Mouse (Mus musculus): ENCODE results near the gene Dusp1. TPM values are rescaled to one million over a fixed set of nuclear protein-coding genes. Genes with fewer than 3 reads are reported as not detected.

Gene Dusp1
- polyA plus RNA-seq, 1 experiment from 2014 or later, result 36.8 TPM

GRCm38 (mm10) chr17:26596856-26597481 lies 35.0 kb upstream of the Dusp1 start:
- H3K9ac ChIP-seq, result no peak overlapping the region
- H3K36me3 ChIP-seq, result peaks cover 12% of the 10 kb centered on the region
- H3K27me3 ChIP-seq (replicated peaks), result no peaks in the 10 kb centered on the region
- no peak overlapping the region for H3K4me3 ChIP-seq
- no peak overlapping the region for H3K27ac ChIP-seq
- no peak for ATAC-seq (ENCODE audit: low FRiP score, low read depth)
- no peak overlapping the region for H3K4me2 ChIP-seq (replicated peaks)
- WGBS, result 85% methylated on average over 6 of the region's 6 CpGs
- peaks cover 19% of the 10 kb centered on the region for H3K4me1 ChIP-seq
- H3K9me3 ChIP-seq, result no peaks in the 10 kb centered on the region

GRCm38 (mm10) chr17:26596168-26596658 lies 34.3 kb upstream of the Dusp1 start:
- H3K27ac ChIP-seq, result no peak overlapping the region
- H3K4me2 ChIP-seq (replicated peaks), result no peak overlapping the region
- WGBS, result 66% methylated on average over 7 of the region's 7 CpGs
- no peak overlapping the region for H3K9ac ChIP-seq
- no peaks in the 10 kb centered on the region for H3K27me3 ChIP-seq (replicated peaks)
- H3K4me1 ChIP-seq, result peaks cover 11% of the 10 kb centered on the region
- H3K36me3 ChIP-seq, result peaks cover 12% of the 10 kb centered on the region
- H3K4me3 ChIP-seq, result no peak overlapping the region
- H3K9me3 ChIP-seq, result no peaks in the 10 kb centered on the region
- no peak for ATAC-seq (ENCODE audit: low FRiP score, low read depth)

- Histone ChIP-seq H3K36me3 (peaks cover 12% of the 10 kb centered on the region), H3K4me3 (no peak overlapping the region), H3K9ac (no peak overlapping the region), H3K27me3 (replicated peaks) (no peaks in the 10 kb centered on the region), H3K9me3 (no peaks in the 10 kb centered on the region), H3K27ac (no peak overlapping the region), H3K4me1 (peaks cover 10% of the 10 kb centered on the region; the same call in 1 of the 2 replicates), H3K4me2 (replicated peaks) (no peak overlapping the region)
- 73% methylated on average over 7 of the region's 7 CpGs for WGBS
- no peak for ATAC-seq (ENCODE audit: low FRiP score, low read depth)
Measured at GRCm38 (mm10) chr17:26595448-26596167, 33.7 kb upstream of the Dusp1 start.

DNA sequence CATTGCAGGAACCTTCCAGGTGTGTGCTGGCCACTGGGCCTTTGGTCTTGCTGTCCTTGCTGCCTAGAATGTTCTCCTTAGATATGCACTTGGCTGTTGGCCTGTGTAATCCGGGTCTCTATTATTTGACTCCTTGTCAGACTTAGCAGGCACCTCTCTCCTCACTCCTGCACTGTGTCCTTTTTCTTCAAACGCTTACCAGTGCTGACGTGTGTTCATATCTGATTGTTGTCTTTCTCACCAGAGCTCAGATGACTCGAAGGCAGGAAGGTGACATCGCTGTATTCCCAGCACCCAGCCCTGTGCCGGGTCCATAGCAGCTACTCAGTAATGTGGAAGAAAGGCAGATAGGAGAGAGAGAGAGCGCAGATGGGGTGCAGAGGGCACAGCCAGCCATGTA lies 33.0 kb upstream of the Dusp1 start:
- no peak overlapping the region for H3K4me2 ChIP-seq (replicated peaks)
- H3K27ac ChIP-seq, result no peak overlapping the region
- no peaks in the 10 kb centered on the region for H3K9me3 ChIP-seq
- H3K4me3 ChIP-seq, result no peak overlapping the region
- peaks cover 10% of the 10 kb centered on the region; the same call in 1 of the 2 replicates for H3K4me1 ChIP-seq
- H3K36me3 ChIP-seq, result peaks cover 12% of the 10 kb centered on the region
- H3K9ac ChIP-seq, result no peak overlapping the region
- 87% methylated on average over 7 of the region's 7 CpGs for WGBS
- H3K27me3 ChIP-seq (replicated peaks), result no peaks in the 10 kb centered on the region
- no peak for ATAC-seq (ENCODE audit: low FRiP score, low read depth)

DNA sequence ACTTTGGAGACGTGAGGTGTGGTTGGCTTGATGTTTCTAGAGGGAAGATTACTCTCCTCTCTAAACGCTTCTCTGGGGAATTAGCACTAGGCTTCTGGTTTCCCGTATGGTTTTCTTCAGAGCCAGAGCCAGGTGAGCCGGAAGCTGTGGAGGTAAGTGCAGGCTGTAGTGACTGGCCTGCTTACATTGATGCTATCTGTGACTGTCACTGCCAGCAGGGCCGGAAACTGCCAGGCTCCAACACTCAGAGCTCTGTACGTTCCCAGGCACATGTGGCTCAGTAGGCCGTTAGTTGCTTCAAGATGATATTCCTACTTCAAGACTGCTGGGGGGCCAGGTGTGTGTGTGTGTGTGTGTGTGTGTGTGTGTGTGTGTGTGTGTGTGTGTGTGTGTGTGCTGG lies 32.2 kb upstream of the Dusp1 start:
- Histone ChIP-seq H3K9ac (no peak overlapping the region), H3K9me3 (no peaks in the 10 kb centered on the region), H3K27me3 (replicated peaks) (no peaks in the 10 kb centered on the region), H3K27ac (no peak overlapping the region), H3K4me2 (replicated peaks) (no peak overlapping the region), H3K4me1 (peaks cover 3% of the 10 kb centered on the region; the same call in 1 of the 2 replicates), H3K36me3 (peaks cover 12% of the 10 kb centered on the region), H3K4me3 (no peak overlapping the region)
- 89% methylated on average over 7 of the region's 7 CpGs for WGBS
- ATAC-seq (ENCODE audit: low FRiP score, low read depth), result no peak

GRCm38 (mm10) chr17:26593199-26593598 lies 31.3 kb upstream of the Dusp1 start:
- ATAC-seq (ENCODE audit: low FRiP score, low read depth), result no peak
- H3K36me3 ChIP-seq, result peaks cover 12% of the 10 kb centered on the region
- WGBS, result 91% methylated on average over 5 of the region's 5 CpGs
- no peak overlapping the region for H3K9ac ChIP-seq
- H3K4me2 ChIP-seq (replicated peaks), result no peak overlapping the region
- H3K4me1 ChIP-seq, result peaks cover 3% of the 10 kb centered on the region; the same call in 1 of the 2 replicates
- no peaks in the 10 kb centered on the region for H3K9me3 ChIP-seq
- H3K27ac ChIP-seq, result no peak overlapping the region
- H3K27me3 ChIP-seq (replicated peaks), result no peaks in the 10 kb centered on the region
- H3K4me3 ChIP-seq, result no peak overlapping the region

GRCm38 (mm10) chr17:26592510-26592909 lies 30.6 kb upstream of the Dusp1 start:
- Histone ChIP-seq H3K27me3 (replicated peaks) (no peaks in the 10 kb centered on the region), H3K9ac (no peak overlapping the region), H3K4me3 (no peak overlapping the region), H3K27ac (no peak overlapping the region), H3K36me3 (peaks cover 12% of the 10 kb centered on the region), H3K4me1 (peaks cover 3% of the 10 kb centered on the region; the same call in 1 of the 2 replicates), H3K4me2 (replicated peaks) (no peak overlapping the region), H3K9me3 (no peaks in the 10 kb centered on the region)
- no peak for ATAC-seq (ENCODE audit: low FRiP score, low read depth)
- WGBS, result 90% methylated on average over 4 of the region's 4 CpGs

DNA sequence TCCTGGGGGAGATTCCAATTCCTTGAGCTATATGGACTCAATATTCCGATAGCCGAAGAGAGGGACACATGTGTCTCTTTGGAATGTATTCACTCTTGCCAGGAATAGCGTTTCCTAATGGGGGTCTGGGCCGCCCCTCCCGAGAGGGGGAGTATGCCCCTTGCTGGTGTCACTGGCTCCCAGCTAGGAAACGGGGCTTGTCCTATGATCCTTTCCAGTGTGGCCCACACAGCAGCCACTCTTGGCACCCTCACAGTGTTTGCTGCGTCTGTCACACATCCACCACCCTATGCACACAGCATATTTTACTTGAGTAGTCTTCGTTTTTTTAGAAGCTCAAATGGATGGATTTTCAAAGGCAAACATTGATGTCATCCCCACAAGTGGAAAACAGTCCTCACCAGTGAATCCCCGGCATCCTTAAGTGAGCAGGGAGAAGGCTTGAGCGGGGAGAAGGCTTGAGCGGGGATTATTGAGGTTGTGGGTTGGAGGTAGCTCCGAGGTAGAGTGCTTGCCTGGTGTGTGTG lies 26.1 kb upstream of the Dusp1 start:
- peaks cover 6% of the 10 kb centered on the region; the same call in 1 of the 2 replicates for H3K4me1 ChIP-seq
- peaks cover 5% of the 10 kb centered on the region for H3K36me3 ChIP-seq
- ATAC-seq (ENCODE audit: low FRiP score, low read depth), result no peak
- H3K9me3 ChIP-seq, result no peaks in the 10 kb centered on the region
- no peak overlapping the region for H3K4me2 ChIP-seq (replicated peaks)
- no peak overlapping the region for H3K27ac ChIP-seq
- no peak overlapping the region for H3K9ac ChIP-seq
- no peak overlapping the region for H3K4me3 ChIP-seq
- no peaks in the 10 kb centered on the region for H3K27me3 ChIP-seq (replicated peaks)
- 92% methylated on average over 12 of the region's 12 CpGs for WGBS

GRCm38 (mm10) chr17:26584558-26585136 lies 22.7 kb upstream of the Dusp1 start:
- H3K27me3 ChIP-seq (replicated peaks), result no peaks in the 10 kb centered on the region
- ATAC-seq (ENCODE audit: low FRiP score, low read depth), result no peak
- 70% methylated on average over 15 of the region's 15 CpGs for WGBS
- no peak overlapping the region for H3K9ac ChIP-seq
- H3K27ac ChIP-seq, result no peak overlapping the region
- no peak overlapping the region for H3K4me2 ChIP-seq (replicated peaks)
- peaks cover 8% of the 10 kb centered on the region; the same call in 1 of the 2 replicates for H3K36me3 ChIP-seq
- H3K9me3 ChIP-seq, result no peaks in the 10 kb centered on the region
- H3K4me1 ChIP-seq, result peaks cover 6% of the 10 kb centered on the region; the same call in 1 of the 2 replicates
- H3K4me3 ChIP-seq, result no peak overlapping the region

- Histone ChIP-seq H3K36me3 (peaks cover 8% of the 10 kb centered on the region; the same call in 1 of the 2 replicates), H3K4me3 (no peak overlapping the region), H3K27ac (no peak overlapping the region), H3K9ac (no peak overlapping the region), H3K4me2 (replicated peaks) (no peak overlapping the region), H3K4me1 (peaks cover 6% of the 10 kb centered on the region; the same call in 1 of the 2 replicates), H3K9me3 (no peaks in the 10 kb centered on the region), H3K27me3 (replicated peaks) (no peaks in the 10 kb centered on the region)
- 79% methylated on average over 4 of the region's 4 CpGs for WGBS
- ATAC-seq (ENCODE audit: low FRiP score, low read depth), result no peak
Measured at GRCm38 (mm10) chr17:26584063-26584462, 22.1 kb upstream of the Dusp1 start.

- Histone ChIP-seq H3K9ac (no peak overlapping the region), H3K27ac (no peak overlapping the region), H3K27me3 (replicated peaks) (no peaks in the 10 kb centered on the region), H3K4me2 (replicated peaks) (no peak overlapping the region), H3K4me1 (peaks cover 6% of the 10 kb centered on the region; the same call in 1 of the 2 replicates), H3K4me3 (no peak overlapping the region), H3K36me3 (peaks cover 8% of the 10 kb centered on the region; the same call in 1 of the 2 replicates), H3K9me3 (no peaks in the 10 kb centered on the region)
- 94% methylated on average over 6 of the region's 6 CpGs for WGBS
- no peak for ATAC-seq (ENCODE audit: low FRiP score, low read depth)
Measured at GRCm38 (mm10) chr17:26583606-26584005, 21.7 kb upstream of the Dusp1 start.

- Histone ChIP-seq H3K9ac (no peak overlapping the region), H3K9me3 (no peaks in the 10 kb centered on the region), H3K27me3 (replicated peaks) (no peaks in the 10 kb centered on the region), H3K36me3 (peaks cover 10% of the 10 kb centered on the region; the same call in 1 of the 2 replicates), H3K4me3 (no peak overlapping the region), H3K27ac (no peak overlapping the region), H3K4me2 (replicated peaks) (no peak overlapping the region), H3K4me1 (peaks cover 6% of the 10 kb centered on the region; the same call in 1 of the 2 replicates)
- WGBS, result 97% methylated on average over 9 of the region's 9 CpGs
- no peak for ATAC-seq (ENCODE audit: low FRiP score, low read depth)
Measured at GRCm38 (mm10) chr17:26583056-26583455, 21.1 kb upstream of the Dusp1 start.

All from neural tube, embryonic 12.5 days (tissue).